Mouse (Mus musculus) embryonic facial prominence, embryonic 11.5 days (tissue): ENCODE measurements around the gene Pex5l. TPM values are rescaled to one million over a fixed set of nuclear protein-coding genes. Genes with fewer than 3 reads are reported as not detected.

Experiments
- ATAC-seq: fragments of 200-750 bp; cut with Nextera tagmentation; replicated peaks from 2 replicates; pipeline ENCODE4 v1.8.0; 2017; ENCODE audit warnings: low read depth; ENCODE audit not compliant: insufficient number of reproducible peaks, low FRiP score, low TSS enrichment
- DNase-seq: peaks from one replicate; pipeline ENCODE4 v3.0.0-alpha.2; 2015; ENCODE audit warnings: low spot score
- H3K27ac ChIP-seq: fragments of 300-500 bp; sonication (generic); replicated peaks from 2 replicates; pipeline ENCODE4 v1.5.1; 2014; ENCODE audit warnings: mild to moderate bottlenecking, low read depth, low read length, control low read depth
- H3K27me3 ChIP-seq: fragments of 300-500 bp; sonication (generic); 2 replicates; pipeline ENCODE4 v1.6.1; 2014; ENCODE audit warnings: mild to moderate bottlenecking, low read length, moderate library complexity, mixed read lengths; ENCODE audit not compliant: control insufficient read depth, insufficient read depth
- H3K36me3 ChIP-seq: fragments of 300-500 bp; sonication (generic); replicated peaks from 2 replicates; pipeline ENCODE4 v1.6.1; 2014; ENCODE audit warnings: low read depth, mild to moderate bottlenecking, low read length, moderate library complexity, mixed read lengths; ENCODE audit not compliant: control insufficient read depth, insufficient read depth
- H3K4me1 ChIP-seq: fragments of 300-500 bp; sonication (generic); 2 replicates; pipeline ENCODE4 v1.6.1; 2014; ENCODE audit warnings: low read length, mixed read lengths; ENCODE audit not compliant: control insufficient read depth, insufficient read depth
- H3K4me2 ChIP-seq: fragments of 300-500 bp; sonication (generic); 2 replicates; pipeline ENCODE4 v1.6.1; 2014; ENCODE audit warnings: low read depth, mild to moderate bottlenecking, control low read depth, low read length, moderate library complexity
- H3K4me3 ChIP-seq: fragments of 300-500 bp; sonication (generic); 2 replicates; pipeline ENCODE4 v1.5.1; 2014; ENCODE audit warnings: low read depth, low read length, control low read depth
- H3K9ac ChIP-seq: fragments of 300-500 bp; sonication (generic); replicated peaks from 2 replicates; pipeline ENCODE4 v1.6.1; 2014; ENCODE audit warnings: mild to moderate bottlenecking, control low read depth, low read length
- H3K9me3 ChIP-seq: fragments of 300-500 bp; sonication (generic); replicated peaks from 2 replicates; pipeline ENCODE4 v1.6.1; 2016; ENCODE audit warnings: mild to moderate bottlenecking, low read length, inconsistent platforms, mixed read lengths; ENCODE audit not compliant: control insufficient read depth
- WGBS: fragments of 180-500 bp; shearing (Covaris S2); extraction: QIAGEN DNeasy Blood & Tissue Kit; methylation state at CpG from one replicate; pipeline ENCODE4 v1.1.7; 2014; 5-methylcytosine and 5-hydroxymethylcytosine counted together
- polyA plus RNA-seq: library from polyadenylated mRNA; unstranded; fragments of >200 nt; fragmentation: Nextera tagmentation; extraction: Ambion mirVana; gene quantifications from 2 replicates; pipeline ENCODE4 v1.2.1, GENCODE M21; 2014

Gene Pex5l
- polyA plus RNA-seq, 1 experiment from 2014 or later = 1.9 TPM

DNA sequence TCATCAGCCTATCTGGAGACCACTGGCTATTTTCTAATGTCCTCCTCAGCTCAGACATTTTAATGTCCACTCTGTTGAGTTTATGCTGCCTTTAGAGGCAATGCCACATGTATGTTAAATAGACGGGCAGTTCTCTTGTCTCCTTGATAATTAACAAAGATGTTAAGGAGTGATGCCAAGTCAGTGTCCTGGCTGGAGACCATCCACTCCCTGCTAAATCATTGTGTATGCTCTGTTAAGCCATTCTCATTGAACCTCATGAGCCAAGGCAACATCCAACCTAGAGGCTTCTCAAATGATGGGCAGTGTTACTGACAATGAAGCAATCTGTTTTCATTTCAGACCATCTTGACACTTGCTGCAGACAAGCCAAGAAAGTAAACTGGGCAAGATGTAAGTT lies 63.4 kb downstream of the Pex5l start:
- H3K4me3 ChIP-seq = no peak overlapping the region
- no peaks in the 10 kb centered on the region for H3K36me3 ChIP-seq
- H3K9me3 ChIP-seq = no peaks in the 10 kb centered on the region
- no peak overlapping the region for H3K27ac ChIP-seq
- DNase-seq (no peak), ATAC-seq (no peak)
- H3K4me2 ChIP-seq = no peak overlapping the region
- H3K27me3 ChIP-seq = no peaks in the 10 kb centered on the region
- H3K9ac ChIP-seq = no peak overlapping the region
- no peaks in the 10 kb centered on the region for H3K4me1 ChIP-seq
- 92% methylated on average over 1 of the region's 1 CpGs for WGBS

DNA sequence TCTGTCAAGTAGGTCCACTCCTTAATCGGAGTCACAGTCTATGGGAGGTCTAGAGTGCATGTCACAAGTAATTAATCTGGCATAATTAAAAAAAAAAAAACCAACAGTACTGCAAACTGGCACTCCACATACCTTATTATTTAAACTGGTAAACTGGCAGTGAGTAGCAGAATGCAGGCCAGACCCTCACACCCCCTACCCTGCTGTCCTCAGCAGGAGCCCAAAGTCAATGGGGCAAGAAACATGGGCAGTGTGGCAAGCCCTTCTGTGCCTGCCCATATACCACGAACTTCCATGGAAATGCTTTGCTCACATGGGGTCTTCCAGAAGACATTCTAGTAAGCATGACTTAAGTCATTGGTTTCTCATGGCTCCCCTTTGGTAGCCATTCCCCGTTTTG lies 63.9 kb downstream of the Pex5l start:
- H3K9me3 ChIP-seq = no peaks in the 10 kb centered on the region
- no peak overlapping the region for H3K4me2 ChIP-seq
- DNase-seq (no peak), ATAC-seq (no peak)
- H3K36me3 ChIP-seq = no peaks in the 10 kb centered on the region
- H3K27ac ChIP-seq = no peak overlapping the region
- no peak overlapping the region for H3K9ac ChIP-seq
- H3K27me3 ChIP-seq = no peaks in the 10 kb centered on the region
- no peak overlapping the region for H3K4me3 ChIP-seq
- H3K4me1 ChIP-seq = no peaks in the 10 kb centered on the region
- 90% methylated on average over 3 of the region's 3 CpGs for WGBS

DNA sequence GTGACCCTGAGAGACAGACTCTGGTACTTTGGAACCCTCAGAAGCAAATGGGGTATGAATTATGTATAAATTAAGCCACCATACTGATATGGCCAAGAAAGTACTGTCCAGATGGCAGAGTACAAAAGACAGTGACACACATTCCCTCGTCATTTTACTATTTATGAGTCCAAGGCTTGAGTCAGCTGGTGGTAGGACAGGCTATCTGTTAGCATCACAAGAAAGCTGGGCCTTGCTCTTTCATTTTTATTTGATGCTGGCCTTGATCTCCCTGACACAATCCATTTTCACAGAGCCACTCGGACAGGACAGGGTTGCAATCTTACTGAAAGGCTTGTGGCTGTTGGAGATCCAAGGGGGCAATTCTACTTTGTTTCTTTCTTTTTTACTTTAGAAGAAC lies 67.4 kb downstream of the Pex5l start:
- Histone ChIP-seq H3K27ac (no peak overlapping the region), H3K36me3 (no peaks in the 10 kb centered on the region), H3K9me3 (no peaks in the 10 kb centered on the region), H3K4me2 (no peak overlapping the region), H3K27me3 (no peaks in the 10 kb centered on the region), H3K9ac (no peak overlapping the region), H3K4me1 (no peaks in the 10 kb centered on the region), H3K4me3 (no peak overlapping the region)
- no peak for DNase-seq
- WGBS = 76% methylated on average over 2 of the region's 2 CpGs
- no peak for ATAC-seq

DNA sequence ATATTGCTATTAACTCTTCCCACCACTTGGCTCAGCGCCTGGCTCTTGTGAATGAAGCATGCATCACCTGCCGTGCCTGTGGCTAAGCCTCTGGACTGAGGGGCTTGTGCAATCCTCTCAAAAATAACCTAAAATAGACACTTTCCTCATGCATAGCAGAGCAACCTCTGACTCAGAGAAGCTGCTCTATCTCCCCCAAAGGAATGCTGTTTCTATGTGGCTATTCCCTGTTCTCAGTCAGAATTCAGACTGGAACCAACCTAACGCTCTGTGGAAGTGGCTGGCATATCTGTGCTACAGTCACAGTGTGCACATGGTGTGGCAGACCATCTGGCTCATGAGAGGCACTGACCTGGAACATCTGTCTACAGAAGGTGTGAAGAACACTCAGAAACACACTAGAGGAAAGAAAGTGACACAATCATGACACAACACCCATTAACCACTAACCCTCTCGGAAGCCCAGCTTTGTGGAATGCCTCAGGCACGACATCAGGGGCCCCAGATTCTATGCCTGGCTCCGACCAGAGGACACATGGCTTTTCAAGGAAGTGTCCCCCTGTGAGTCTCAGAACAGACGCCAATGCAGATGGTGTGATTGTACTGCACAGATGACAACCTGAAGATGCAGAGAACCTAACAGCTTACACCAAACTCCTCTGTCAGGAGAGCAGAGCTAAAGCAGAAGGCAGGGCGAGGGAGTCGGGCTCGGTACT lies 68.6 kb downstream of the Pex5l start:
- H3K9me3 ChIP-seq = no peaks in the 10 kb centered on the region
- H3K27me3 ChIP-seq = no peaks in the 10 kb centered on the region
- H3K4me1 ChIP-seq = no peaks in the 10 kb centered on the region
- H3K36me3 ChIP-seq = no peaks in the 10 kb centered on the region
- H3K4me2 ChIP-seq = no peak overlapping the region
- no peak overlapping the region for H3K4me3 ChIP-seq
- WGBS = 69% methylated on average over 10 of the region's 10 CpGs
- no peak overlapping the region for H3K27ac ChIP-seq
- H3K9ac ChIP-seq = no peak overlapping the region
- DNase-seq (no peak), ATAC-seq (no peak)

DNA sequence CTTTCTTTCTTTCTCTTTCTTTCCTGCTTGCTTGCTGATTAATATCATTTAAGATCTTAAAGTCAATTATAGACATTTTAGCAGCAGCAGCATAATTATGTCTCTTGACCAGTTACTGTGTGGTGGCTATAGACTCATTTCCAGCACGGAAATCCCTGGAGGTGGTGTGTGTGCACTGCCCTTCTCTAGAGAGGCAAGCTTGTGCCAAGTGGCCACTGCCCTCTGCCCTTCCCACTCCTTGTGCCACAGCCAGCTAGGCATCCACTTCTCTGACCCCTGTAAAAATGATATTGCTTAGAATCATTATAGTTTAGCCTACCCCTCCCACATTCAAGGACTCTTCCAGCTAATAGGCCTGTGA lies 69.2 kb downstream of the Pex5l start:
- ATAC-seq (no peak), DNase-seq (no peak)
- H3K27ac ChIP-seq = no peak overlapping the region
- H3K9me3 ChIP-seq = no peaks in the 10 kb centered on the region
- H3K27me3 ChIP-seq = no peaks in the 10 kb centered on the region
- H3K9ac ChIP-seq = no peak overlapping the region
- no peaks in the 10 kb centered on the region for H3K4me1 ChIP-seq
- H3K4me3 ChIP-seq = no peak overlapping the region
- 64% methylated on average over 1 of the region's 1 CpGs for WGBS
- H3K36me3 ChIP-seq = no peaks in the 10 kb centered on the region
- no peak overlapping the region for H3K4me2 ChIP-seq

DNA sequence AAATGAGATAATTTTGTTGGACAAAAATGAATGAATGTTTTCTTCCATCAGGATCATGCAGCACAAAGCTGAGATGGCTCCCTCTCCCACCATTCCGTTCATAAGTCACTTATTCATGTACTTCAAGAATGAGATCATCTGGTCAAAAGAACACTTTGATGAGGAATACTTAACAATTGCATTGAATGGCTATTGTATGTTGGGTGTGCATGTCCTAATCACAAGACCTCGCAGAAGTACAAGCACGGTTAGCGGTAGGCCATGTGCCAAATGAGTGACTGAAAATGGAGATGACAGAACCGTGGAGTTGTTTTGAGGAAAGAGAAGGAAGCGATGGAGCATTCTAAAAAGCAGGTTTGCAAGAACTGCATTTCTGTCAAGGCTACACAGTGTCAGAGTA lies 72.3 kb downstream of the Pex5l start:
- 92% methylated on average over 6 of the region's 6 CpGs for whole genome bisulfite sequencing
- Histone ChIP-seq H3K36me3 (no peaks in the 10 kb centered on the region), H3K4me3 (no peak overlapping the region), H3K4me2 (no peak overlapping the region), H3K9me3 (no peaks in the 10 kb centered on the region), H3K9ac (no peak overlapping the region), H3K4me1 (no peaks in the 10 kb centered on the region), H3K27ac (no peak overlapping the region), H3K27me3 (no peaks in the 10 kb centered on the region)
- ATAC-seq (no peak), DNase-seq (no peak)

DNA sequence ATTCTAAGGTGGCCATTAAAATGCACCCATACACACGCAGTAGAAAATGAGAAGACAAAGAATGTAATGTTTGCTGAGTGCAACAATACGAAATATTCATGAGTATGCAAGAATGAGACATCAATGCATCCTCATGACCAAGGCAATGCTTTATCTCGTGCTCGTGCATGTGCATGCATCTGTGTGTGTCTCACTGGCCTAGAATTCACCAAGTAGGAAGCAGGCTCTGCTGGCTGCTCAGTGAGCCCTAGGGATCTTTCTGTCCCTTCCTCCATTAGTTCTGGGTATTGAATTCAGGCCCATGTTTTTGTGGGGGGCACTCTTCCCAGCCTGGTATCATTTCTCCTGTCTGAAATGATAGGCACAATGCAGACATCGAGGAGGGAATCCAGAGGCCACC lies 74.9 kb downstream of the Pex5l start:
- Histone ChIP-seq H3K27me3 (no peaks in the 10 kb centered on the region), H3K4me3 (no peak overlapping the region), H3K36me3 (no peaks in the 10 kb centered on the region), H3K27ac (no peak overlapping the region), H3K4me2 (no peak overlapping the region), H3K9ac (no peak overlapping the region), H3K4me1 (no peaks in the 10 kb centered on the region), H3K9me3 (no peaks in the 10 kb centered on the region)
- ATAC-seq (no peak), DNase-seq (no peak)
- WGBS = 86% methylated on average over 5 of the region's 5 CpGs

DNA sequence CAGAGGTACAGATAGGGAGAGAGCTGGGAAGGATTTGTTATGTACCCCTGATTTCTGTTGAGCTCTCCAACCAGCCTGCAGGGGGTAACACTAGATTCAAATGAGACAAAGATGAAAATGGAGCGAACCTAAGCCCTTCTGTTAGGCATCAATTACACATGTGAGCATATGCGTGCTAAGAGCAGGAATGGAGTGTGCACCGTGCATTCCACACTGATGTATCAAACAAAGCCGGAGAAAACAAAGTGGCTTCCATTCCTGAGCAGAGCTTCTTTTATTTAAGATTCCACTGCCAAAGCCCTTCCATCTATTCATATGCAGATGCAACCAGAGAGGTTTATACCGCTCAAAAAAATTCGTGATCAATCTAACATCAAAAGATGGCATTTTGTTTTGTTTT lies 79.5 kb downstream of the Pex5l start:
- Histone ChIP-seq H3K4me2 (no peak overlapping the region), H3K4me3 (no peak overlapping the region), H3K27ac (no peak overlapping the region), H3K27me3 (no peaks in the 10 kb centered on the region), H3K9ac (no peak overlapping the region), H3K9me3 (no peaks in the 10 kb centered on the region), H3K4me1 (no peaks in the 10 kb centered on the region), H3K36me3 (no peaks in the 10 kb centered on the region)
- DNase-seq = no peak
- ATAC-seq = no peak
- 52% methylated on average over 6 of the region's 6 CpGs for WGBS
